Mouse (Mus musculus): ENCODE measurements around the gene Dusp1. TPM values are rescaled to one million over a fixed set of nuclear protein-coding genes. Genes with fewer than 3 reads are reported as not detected.

Dusp1 gene
- polyA plus RNA-seq, 1 experiment from 2014 or later: 27.7 TPM

DNA sequence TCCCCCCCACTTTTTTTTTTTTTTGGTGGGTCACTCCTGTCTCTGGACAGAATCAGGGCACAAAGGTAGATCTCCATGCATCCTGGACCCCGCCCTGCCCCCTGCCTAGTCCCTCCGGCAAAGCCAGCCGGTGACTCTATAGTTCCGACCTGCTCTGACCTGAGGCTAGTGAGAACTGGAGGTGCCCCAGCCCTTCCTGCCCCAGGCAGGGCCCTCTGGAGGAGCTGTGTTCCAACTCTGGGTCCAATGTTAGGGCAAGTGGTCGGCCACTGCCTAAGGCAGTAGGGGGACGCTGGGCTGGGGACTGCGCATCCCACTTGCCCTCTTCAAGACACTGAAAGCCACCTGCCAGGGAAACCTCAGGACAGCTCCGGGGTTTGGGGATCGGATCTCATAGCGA is 71.9 kb downstream of the Dusp1 start:
- ATAC-seq (ENCODE audit: low FRiP score, low TSS enrichment) (no peak), DNase-seq (ENCODE audit: low spot score) (no peak)
- WGBS: 86% methylated on average over 10 of the region's 10 CpGs
- H3K4me1 ChIP-seq (replicated peaks; ENCODE audit: control insufficient read depth, insufficient read depth): no peaks in the 10 kb centered on the region
- no peaks in the 10 kb centered on the region for H3K9me3 ChIP-seq (ENCODE audit: control insufficient read depth, low read length)
- TF ChIP-seq EP300 (optimal IDR thresholded peaks at IDR 0.05): no peak
- H3K4me3 ChIP-seq (ENCODE audit: low read depth, low read length): no peak overlapping the region
- H3K4me2 ChIP-seq (replicated peaks; ENCODE audit: low read depth): no peak overlapping the region
- no peak overlapping the region for H3K27ac ChIP-seq (replicated peaks)
- H3K9ac ChIP-seq (ENCODE audit: low read length): no peak overlapping the region
- no peaks in the 10 kb centered on the region for H3K27me3 ChIP-seq (ENCODE audit: control insufficient read depth, insufficient read depth, low read length)
- no peaks in the 10 kb centered on the region for H3K36me3 ChIP-seq (ENCODE audit: control insufficient read depth, insufficient read depth, low read length)

DNA sequence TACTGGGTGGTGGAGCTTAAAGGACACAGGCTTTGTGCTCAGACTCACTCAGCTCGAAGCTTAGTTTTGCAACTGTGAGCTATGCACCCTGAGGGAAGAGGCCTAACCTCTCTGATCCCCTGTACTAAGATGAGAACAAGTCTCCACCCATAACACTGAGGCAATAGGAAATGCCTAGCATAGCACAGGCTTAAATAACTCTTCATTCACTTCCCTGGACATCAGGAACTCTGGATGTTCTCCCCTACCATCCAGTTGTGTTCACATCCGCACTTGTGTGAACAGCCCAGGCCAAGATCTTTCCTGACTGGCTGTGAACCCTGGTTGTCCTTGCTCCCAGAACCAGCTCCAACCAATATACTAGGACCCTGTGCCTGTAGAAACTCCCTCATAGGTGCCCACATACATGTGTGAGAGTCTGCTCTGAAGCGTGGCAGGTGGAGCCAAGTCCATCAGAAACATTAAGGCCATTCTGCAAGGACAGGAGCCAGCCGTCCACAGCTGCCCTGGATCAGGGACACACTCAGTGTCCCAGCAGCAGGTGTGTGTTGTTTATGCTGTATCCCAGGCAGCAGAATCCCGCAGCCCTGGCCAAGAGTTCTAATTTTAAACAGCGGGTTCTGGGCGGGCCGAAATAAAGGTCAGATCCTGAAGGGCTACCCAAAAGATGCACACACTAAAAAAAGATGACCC is 73.1 kb downstream of the Dusp1 start:
- H3K9me3 ChIP-seq (ENCODE audit: control insufficient read depth, low read length): no peaks in the 10 kb centered on the region
- WGBS: 48% methylated on average over 8 of the region's 8 CpGs
- no peak for DNase-seq (ENCODE audit: low spot score)

DNA sequence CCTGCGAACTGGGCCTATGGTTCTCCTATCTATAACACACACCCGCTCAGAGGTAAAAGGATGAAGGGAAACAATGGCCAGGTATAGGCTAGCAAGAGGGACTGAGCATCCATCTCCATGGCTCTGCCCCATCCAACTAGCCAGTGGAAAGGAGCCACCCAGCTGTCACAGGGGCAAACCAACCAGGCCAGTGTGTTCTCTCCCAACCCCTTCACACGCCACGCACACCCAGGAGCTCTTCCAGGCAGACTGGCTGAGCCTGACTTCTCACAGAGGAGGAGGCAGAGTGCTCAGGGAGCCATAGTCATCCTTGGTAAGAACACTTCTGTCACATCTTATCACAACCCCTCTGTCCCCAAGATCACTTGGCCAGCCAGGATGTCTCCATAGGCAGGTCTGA is 74.0 kb downstream of the Dusp1 start:
- ATAC-seq (ENCODE audit: low FRiP score, low TSS enrichment) (no peak), DNase-seq (ENCODE audit: low spot score) (no peak)
- Histone ChIP-seq H3K36me3 (ENCODE audit: control insufficient read depth, insufficient read depth, low read length) (no peaks in the 10 kb centered on the region), H3K27ac (replicated peaks) (peak overlapping the region; percentile 1; the same call in 1 of the 2 replicates), H3K4me3 (ENCODE audit: low read depth, low read length) (no peak overlapping the region), H3K27me3 (ENCODE audit: control insufficient read depth, insufficient read depth, low read length) (no peaks in the 10 kb centered on the region), H3K4me2 (replicated peaks; ENCODE audit: low read depth) (no peak overlapping the region), H3K9me3 (ENCODE audit: control insufficient read depth, low read length) (no peaks in the 10 kb centered on the region), H3K9ac (ENCODE audit: low read length) (no peak overlapping the region), H3K4me1 (replicated peaks; ENCODE audit: control insufficient read depth, insufficient read depth) (no peaks in the 10 kb centered on the region)
- WGBS: 93% methylated on average over 4 of the region's 4 CpGs
- no peak for TF ChIP-seq EP300 (optimal IDR thresholded peaks at IDR 0.05)
- TF ChIP-seq CTCF (IDR thresholded peaks at IDR 0.05; ENCODE audit: low read depth): no peak

More for the DNA sequence above, 73.1 kb downstream of the Dusp1 start:
- ATAC-seq (ENCODE audit: low FRiP score, low TSS enrichment): peak; percentile 49; the same call in 1 of the 2 replicates
- H3K4me3 ChIP-seq (ENCODE audit: low read depth, low read length): no peak overlapping the region
- no peaks in the 10 kb centered on the region for H3K27me3 ChIP-seq (ENCODE audit: control insufficient read depth, insufficient read depth, low read length)
- H3K9ac ChIP-seq (ENCODE audit: low read length): no peak overlapping the region
- peak overlapping the region; percentile 49 for H3K27ac ChIP-seq (replicated peaks)
- TF ChIP-seq CTCF (IDR thresholded peaks at IDR 0.05; ENCODE audit: low read depth) (no peak), EP300 (optimal IDR thresholded peaks at IDR 0.05) (no peak)
- H3K36me3 ChIP-seq (ENCODE audit: control insufficient read depth, insufficient read depth, low read length): no peaks in the 10 kb centered on the region
- H3K4me2 ChIP-seq (replicated peaks; ENCODE audit: low read depth): no peak overlapping the region
- no peaks in the 10 kb centered on the region for H3K4me1 ChIP-seq (replicated peaks; ENCODE audit: control insufficient read depth, insufficient read depth)

DNA sequence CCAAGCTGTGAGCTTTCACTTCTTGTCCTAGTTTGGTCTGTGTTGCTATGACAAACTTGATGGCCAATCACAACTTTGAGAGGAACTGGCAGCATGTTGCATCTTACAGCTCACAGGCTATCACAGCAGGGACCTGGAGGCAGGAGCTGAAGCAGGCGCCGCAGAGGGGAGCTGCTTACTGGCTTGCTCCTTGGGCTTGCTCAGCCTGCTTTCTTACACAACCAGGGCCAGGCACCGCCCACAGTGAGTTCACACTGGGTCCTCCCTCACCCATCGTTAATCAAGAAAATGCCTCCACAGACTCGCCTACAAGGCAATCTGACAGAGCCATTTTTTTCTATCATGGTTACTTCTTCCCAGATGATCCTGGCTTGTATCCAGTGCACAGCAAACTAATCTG is 74.7 kb downstream of the Dusp1 start:
- no peaks in the 10 kb centered on the region for H3K4me1 ChIP-seq (replicated peaks; ENCODE audit: control insufficient read depth, insufficient read depth)
- no peak overlapping the region for H3K9ac ChIP-seq (ENCODE audit: low read length)
- H3K27me3 ChIP-seq (ENCODE audit: control insufficient read depth, insufficient read depth, low read length): no peaks in the 10 kb centered on the region
- DNase-seq (ENCODE audit: low spot score): no peak
- no peaks in the 10 kb centered on the region for H3K9me3 ChIP-seq (ENCODE audit: control insufficient read depth, low read length)
- WGBS: 49% methylated on average over 5 of the region's 5 CpGs
- no peaks in the 10 kb centered on the region for H3K36me3 ChIP-seq (ENCODE audit: control insufficient read depth, insufficient read depth, low read length)
- no peak overlapping the region for H3K27ac ChIP-seq (replicated peaks)
- peak; percentile 62; the same call in 1 of the 2 replicates for ATAC-seq (ENCODE audit: low FRiP score, low TSS enrichment)
- TF ChIP-seq CTCF (IDR thresholded peaks at IDR 0.05; ENCODE audit: low read depth) (no peak), EP300 (optimal IDR thresholded peaks at IDR 0.05) (no peak)
- no peak overlapping the region for H3K4me3 ChIP-seq (ENCODE audit: low read depth, low read length)
- no peak overlapping the region for H3K4me2 ChIP-seq (replicated peaks; ENCODE audit: low read depth)

GRCm38 (mm10) chr17:26484626-26485421 is 77.1 kb downstream of the Dusp1 start:
- no peak overlapping the region for H3K4me3 ChIP-seq (ENCODE audit: low read depth, low read length)
- 82% methylated on average over 14 of the region's 14 CpGs for whole genome bisulfite sequencing
- no peak for ATAC-seq (ENCODE audit: low FRiP score, low TSS enrichment)
- H3K36me3 ChIP-seq (ENCODE audit: control insufficient read depth, insufficient read depth, low read length): no peaks in the 10 kb centered on the region
- no peak for DNase-seq (ENCODE audit: low spot score)
- H3K27ac ChIP-seq (replicated peaks): no peak overlapping the region
- no peaks in the 10 kb centered on the region for H3K4me1 ChIP-seq (replicated peaks; ENCODE audit: control insufficient read depth, insufficient read depth)
- no peaks in the 10 kb centered on the region for H3K27me3 ChIP-seq (ENCODE audit: control insufficient read depth, insufficient read depth, low read length)
- no peaks in the 10 kb centered on the region for H3K9me3 ChIP-seq (ENCODE audit: control insufficient read depth, low read length)
- TF ChIP-seq EP300 (optimal IDR thresholded peaks at IDR 0.05): no peak
- no peak for TF ChIP-seq CTCF (IDR thresholded peaks at IDR 0.05; ENCODE audit: low read depth)
- no peak overlapping the region for H3K4me2 ChIP-seq (replicated peaks; ENCODE audit: low read depth)
- no peak overlapping the region for H3K9ac ChIP-seq (ENCODE audit: low read length)

- Histone ChIP-seq H3K27me3 (ENCODE audit: control insufficient read depth, insufficient read depth, low read length) (no peaks in the 10 kb centered on the region), H3K9me3 (ENCODE audit: control insufficient read depth, low read length) (no peaks in the 10 kb centered on the region), H3K4me2 (replicated peaks; ENCODE audit: low read depth) (no peak overlapping the region), H3K4me1 (replicated peaks; ENCODE audit: control insufficient read depth, insufficient read depth) (no peaks in the 10 kb centered on the region), H3K4me3 (ENCODE audit: low read depth, low read length) (no peak overlapping the region), H3K9ac (ENCODE audit: low read length) (no peak overlapping the region), H3K36me3 (ENCODE audit: control insufficient read depth, insufficient read depth, low read length) (no peaks in the 10 kb centered on the region), H3K27ac (replicated peaks) (no peak overlapping the region)
- TF ChIP-seq EP300 (optimal IDR thresholded peaks at IDR 0.05): no peak
- DNase-seq (ENCODE audit: low spot score): no peak
- 72% methylated on average over 4 of the region's 4 CpGs for WGBS
- ATAC-seq (ENCODE audit: low FRiP score, low TSS enrichment): no peak
These were observed 81.0 kb downstream of the Dusp1 start for GRCm38 (mm10) chr17:26480956-26481355.

All from stomach, postnatal 0 days (tissue).